Mouse (Mus musculus) urinary bladder, postnatal 25 days (tissue): ENCODE measurements around the gene Bri3.
"Not testable (repeated sequence)": the region's sequence is repeated elsewhere in the genome, so short reads cannot be mapped to it uniquely, and the experiment has no call there.

Experiments used
- DNase-seq: peaks from one replicate; pipeline ENCODE4 v3.0.0; 2022; ENCODE audit warnings: low spot score

Gene Bri3

GRCm38 (mm10) chr5:144295357-144295756 is 51.1 kb downstream of the Bri3 start:
- no peak for DNase-seq

- no peak for DNase-seq
Observed at GRCm38 (mm10) chr5:144296090-144296604, 51.9 kb downstream of the Bri3 start.

GRCm38 (mm10) chr5:144303071-144303470 is 58.8 kb downstream of the Bri3 start:
- DNase-seq, result no peak

GRCm38 (mm10) chr5:144308929-144309328 is 64.7 kb downstream of the Bri3 start:
- DNase-seq, result no peak

GRCm38 (mm10) chr5:144312183-144312582 is 67.9 kb downstream of the Bri3 start:
- DNase-seq, result no peak

GRCm38 (mm10) chr5:144313335-144313734 is 69.1 kb downstream of the Bri3 start:
- no peak for DNase-seq

GRCm38 (mm10) chr5:144314731-144315494 is 70.7 kb downstream of the Bri3 start:
- DNase-seq, result no peak

- no peak for DNase-seq
Observed at GRCm38 (mm10) chr5:144316442-144316841, 72.2 kb downstream of the Bri3 start.

- DNase-seq, result no peak
Observed at GRCm38 (mm10) chr5:144317426-144317825, 73.2 kb downstream of the Bri3 start.

GRCm38 (mm10) chr5:144318286-144318685 is 74.0 kb downstream of the Bri3 start:
- DNase-seq, result no peak

- DNase-seq, result no peak
Observed at GRCm38 (mm10) chr5:144321681-144322080, 77.4 kb downstream of the Bri3 start.

- no peak for DNase-seq
Observed at GRCm38 (mm10) chr5:144322717-144323116, 78.5 kb downstream of the Bri3 start.

GRCm38 (mm10) chr5:144334010-144334409 is 89.8 kb downstream of the Bri3 start:
- no peak for DNase-seq

GRCm38 (mm10) chr5:144335357-144335756 is 91.1 kb downstream of the Bri3 start:
- DNase-seq, result not testable (repeated sequence)

GRCm38 (mm10) chr5:144338787-144339186 is 94.5 kb downstream of the Bri3 start:
- no peak for DNase-seq

GRCm38 (mm10) chr5:144341085-144341484 is 96.8 kb downstream of the Bri3 start:
- DNase-seq, result no peak

- no peak for DNase-seq
Observed at GRCm38 (mm10) chr5:144344592-144344991, 100.4 kb downstream of the Bri3 start.

- no peak for DNase-seq
Observed at GRCm38 (mm10) chr5:144351185-144351584, 106.9 kb downstream of the Bri3 start.

GRCm38 (mm10) chr5:144352250-144353047 is 108.2 kb downstream of the Bri3 start:
- no peak for DNase-seq

GRCm38 (mm10) chr5:144356776-144357455 is 112.7 kb downstream of the Bri3 start:
- DNase-seq, result no peak

GRCm38 (mm10) chr5:144357551-144357880 is 113.3 kb downstream of the Bri3 start:
- DNase-seq, result peak; percentile 53

GRCm38 (mm10) chr5:144357881-144358591 is 113.8 kb downstream of the Bri3 start, which contains the start of gene Baiap2l1:
Gene Baiap2l1, minus strand, starts transcription at chr5:144358112.
- peak; percentile 89 for DNase-seq
